Mouse (Mus musculus): ENCODE measurements around the gene Ccdc63.

DNA sequence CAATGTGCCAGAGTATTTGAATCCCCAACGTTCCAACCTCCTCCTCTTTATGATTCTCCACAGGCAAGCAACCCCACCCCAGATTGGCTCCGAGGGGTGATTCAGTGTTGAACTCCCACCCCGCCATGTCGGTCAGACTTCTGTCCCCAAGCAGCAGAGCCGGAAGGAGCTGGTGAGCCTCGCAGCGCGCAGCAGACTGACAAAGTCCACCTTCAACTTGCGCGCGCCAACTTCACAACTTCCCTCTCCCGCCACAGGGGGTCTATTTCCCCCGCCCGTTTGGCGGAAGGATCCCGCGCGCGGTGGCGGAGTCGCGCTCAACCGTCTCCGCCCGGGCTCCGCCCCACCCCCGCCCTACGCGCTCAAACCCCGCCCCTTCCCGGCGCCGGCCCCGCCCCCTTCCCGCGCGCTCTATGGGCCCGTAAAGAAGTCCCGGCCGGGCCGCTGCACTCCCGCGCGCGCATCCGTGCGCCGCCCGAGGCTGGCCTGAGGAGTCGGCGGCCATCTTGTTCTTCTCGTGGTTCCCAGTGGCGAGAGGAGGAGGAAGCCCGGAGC, 17.3 kb upstream of the Ccdc63 start, which contains the start of gene Ppp1cc:
- TF ChIP-seq NANOG (IDR thresholded peaks at IDR 0.05; ENCODE audit: borderline replicate concordance, low read length) = no peak
- no peak for TF ChIP-seq CTCF (conservative IDR thresholded peaks at IDR 0.05; ENCODE audit: low read length)
- TF ChIP-seq POU5F1 (IDR thresholded peaks at IDR 0.05; ENCODE audit: borderline replicate concordance, low read length) = no peak
